ENCODE assay signal across 1 mouse cellular context in genomic region chr1:39573890-39574289, GRCm38 (mm10).
TF ChIP-seq lines count a peak whose summit lies in the region.

No protein-coding gene starts in this region.

TF ChIP-seq in MEL, 35 proteins besides CTCF, POLR2A, EP300 and RAD21 (continued from another document):
- no peak for TF ChIP-seq ETS1 (IDR thresholded peaks at IDR 0.05; ENCODE audit: low read depth, low read length)
- TF ChIP-seq E2F4 (IDR thresholded peaks at IDR 0.05; ENCODE audit: borderline replicate concordance, low read depth, low read length), result no peak
- 0 out of 2 replicates have a peak, but pooled peaks have one; percentile 13 for TF ChIP-seq TCF12 (IDR thresholded peaks at IDR 0.05; ENCODE audit: low read depth, low read length)
- TF ChIP-seq POLR2AphosphoS2 (IDR thresholded peaks at IDR 0.05; ENCODE audit: low read length), result 0 out of 2 replicates have a peak, but pooled peaks have one; percentile 43
- TF ChIP-seq CHD1 (IDR thresholded peaks at IDR 0.05; ENCODE audit: low read depth, low read length), result no peak
- no peak for TF ChIP-seq USF2 (IDR thresholded peaks at IDR 0.05; ENCODE audit: borderline replicate concordance in 1 of 2, insufficient read depth in 1 of 2, low read depth in 1 of 2, low read length in 2 of 2)
- no peak for TF ChIP-seq TAL1 (IDR thresholded peaks at IDR 0.05; ENCODE audit: low read length)
- TF ChIP-seq HCFC1 (IDR thresholded peaks at IDR 0.05; ENCODE audit: low read depth, low read length), result no peak
- no peak for TF ChIP-seq ZC3H11A (IDR thresholded peaks at IDR 0.05; ENCODE audit: low read depth, low read length)
- peak; percentile 54 for TF ChIP-seq GATA1 (IDR thresholded peaks at IDR 0.05; ENCODE audit: low read depth, low read length)
- no peak for TF ChIP-seq TBP (IDR thresholded peaks at IDR 0.05; ENCODE audit: low read depth, low read length)
- TF ChIP-seq MAFK (IDR thresholded peaks at IDR 0.05; ENCODE audit: borderline replicate concordance, low read depth, low read length), result no peak
